Mouse (Mus musculus) forebrain, embryonic 12.5 days (tissue): ENCODE data around the gene Mettl21a. TPM values are rescaled to one million over a fixed set of nuclear protein-coding genes. Genes with fewer than 3 reads are reported as not detected.
"Not testable (repeated sequence)": the region's sequence is repeated elsewhere in the genome, so short reads cannot be mapped to it uniquely, and the experiment has no call there.

Experiments
- ATAC-seq: fragments of 200-750 bp; cut with Nextera tagmentation; 2 replicates; pipeline ENCODE4 v1.8.0; 2017; ENCODE audit warnings: moderate TSS enrichment; ENCODE audit not compliant: low FRiP score
- H3K27ac ChIP-seq: fragments of 300-500 bp; sonication (generic); 2 replicates; pipeline ENCODE4 v1.5.1; 2016; ENCODE audit warnings: mild to moderate bottlenecking
- H3K27me3 ChIP-seq: fragments of 300-500 bp; sonication (generic); 2 replicates; pipeline ENCODE4 v1.6.1; 2016; ENCODE audit warnings: mild to moderate bottlenecking
- H3K36me3 ChIP-seq: fragments of 300-500 bp; sonication (generic); replicated peaks from 2 replicates; pipeline ENCODE4 v1.6.1; 2016; ENCODE audit warnings: mild to moderate bottlenecking
- H3K4me1 ChIP-seq: fragments of 300-500 bp; sonication (generic); 2 replicates; pipeline ENCODE4 v1.6.1; 2016
- H3K4me2 ChIP-seq: fragments of 300-500 bp; sonication (generic); 2 replicates; pipeline ENCODE4 v1.6.1; 2016; ENCODE audit warnings: mild to moderate bottlenecking, moderate library complexity
- H3K4me3 ChIP-seq: fragments of 300-500 bp; sonication (generic); replicated peaks from 2 replicates; pipeline ENCODE4 v1.5.1; 2016; ENCODE audit warnings: mild to moderate bottlenecking
- H3K9ac ChIP-seq: fragments of 300-500 bp; sonication (generic); 2 replicates; pipeline ENCODE4 v1.6.1; 2016; ENCODE audit warnings: mild to moderate bottlenecking
- H3K9me3 ChIP-seq: fragments of 300-500 bp; sonication (generic); 2 replicates; pipeline ENCODE4 v1.6.1; 2016
- WGBS: fragments of 180-500 bp; shearing (Covaris S2); methylation state at CpG from one replicate; pipeline ENCODE4 v1.1.7; 2016; 5-methylcytosine and 5-hydroxymethylcytosine counted together
- polyA plus RNA-seq: library from polyadenylated mRNA; unstranded; fragments of >200 nt; fragmentation: Nextera tagmentation; extraction: Ambion mirVana; gene quantifications from 2 replicates; pipeline ENCODE4 v1.2.1, GENCODE M21; 2016

Gene Mettl21a
- polyA plus RNA-seq: 19.3 and 19.6 TPM in 2 replicates

GRCm38 (mm10) chr1:64616881-64617714 lies at the start of gene Mettl21a:
TSS of gene Mettl21a (minus strand) at chr1:64617242.
- 1% methylated on average over 72 of the region's 72 CpGs for WGBS
- peak within 1 kb of the TSS; percentile 95 for H3K27ac ChIP-seq

DNA sequence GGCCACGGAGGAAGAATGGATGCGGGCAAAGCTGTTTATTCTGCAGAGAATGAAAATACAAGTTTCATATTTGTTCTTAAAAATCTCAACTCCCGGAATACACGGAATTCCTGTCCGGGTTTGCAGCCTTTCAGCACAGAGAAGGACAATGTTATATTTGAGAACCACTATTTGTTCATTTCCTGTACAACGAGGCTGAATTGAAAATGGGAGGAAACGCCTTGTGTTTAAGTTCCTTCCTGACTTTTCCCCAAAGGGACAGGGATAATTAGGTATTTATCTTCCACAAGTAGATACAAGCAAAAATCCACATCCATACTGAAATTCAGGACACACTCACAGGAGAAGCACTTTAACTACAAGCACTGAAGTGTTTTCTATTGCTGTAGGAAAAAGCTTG lies 41.8 kb upstream of the Mettl21a start:
- H3K9ac ChIP-seq: no peak overlapping the region
- no peak overlapping the region for H3K4me2 ChIP-seq
- no peaks in the 10 kb centered on the region for H3K36me3 ChIP-seq
- WGBS: 74% methylated on average over 7 of the region's 7 CpGs
- H3K9me3 ChIP-seq: no peaks in the 10 kb centered on the region
- no peak overlapping the region for H3K27ac ChIP-seq
- ATAC-seq: no peak
- H3K4me1 ChIP-seq: peaks cover 5% of the 10 kb centered on the region
- H3K27me3 ChIP-seq: no peaks in the 10 kb centered on the region
- no peak overlapping the region for H3K4me3 ChIP-seq

More at GRCm38 (mm10) chr1:64616881-64617714, at the start of gene Mettl21a:
- Histone ChIP-seq H3K4me1 (peaks cover 16% of the 10 kb centered on the region), H3K4me2 (peak within 1 kb of the TSS; percentile 66), H3K27me3 (no peaks in the 10 kb centered on the region), H3K9ac (peak within 1 kb of the TSS; percentile 95), H3K9me3 (no peaks in the 10 kb centered on the region), H3K36me3 (0 out of 2 replicates have a peak, but pooled peaks cover 6% of the 10 kb centered on the region), H3K4me3 (peak within 1 kb of the TSS; percentile 79)
- peak; percentile 95 for ATAC-seq

- Histone ChIP-seq H3K4me3 (no peak overlapping the region), H3K9ac (no peak overlapping the region), H3K27me3 (no peaks in the 10 kb centered on the region), H3K4me2 (no peak overlapping the region), H3K36me3 (no peaks in the 10 kb centered on the region), H3K9me3 (no peaks in the 10 kb centered on the region), H3K4me1 (peaks cover 5% of the 10 kb centered on the region), H3K27ac (no peak overlapping the region)
- WGBS: 85% methylated on average over 3 of the region's 3 CpGs
- no peak for ATAC-seq
Observed at GRCm38 (mm10) chr1:64656423-64657129, 39.5 kb upstream of the Mettl21a start.

GRCm38 (mm10) chr1:64655415-64655814 lies 38.4 kb upstream of the Mettl21a start:
- 4% methylated on average over 1 of the region's 1 CpGs for WGBS
- H3K4me3 ChIP-seq: no peak overlapping the region
- no peaks in the 10 kb centered on the region for H3K36me3 ChIP-seq
- H3K27ac ChIP-seq: no peak overlapping the region
- ATAC-seq: no peak
- no peak overlapping the region for H3K9ac ChIP-seq
- no peaks in the 10 kb centered on the region for H3K27me3 ChIP-seq
- no peaks in the 10 kb centered on the region for H3K9me3 ChIP-seq
- peaks cover 5% of the 10 kb centered on the region for H3K4me1 ChIP-seq
- H3K4me2 ChIP-seq: no peak overlapping the region

GRCm38 (mm10) chr1:64653701-64654100 lies 36.7 kb upstream of the Mettl21a start:
- H3K27ac ChIP-seq: no peak overlapping the region
- H3K9me3 ChIP-seq: no peaks in the 10 kb centered on the region
- no peaks in the 10 kb centered on the region for H3K27me3 ChIP-seq
- H3K4me1 ChIP-seq: peaks cover 5% of the 10 kb centered on the region
- H3K9ac ChIP-seq: no peak overlapping the region
- H3K4me3 ChIP-seq: no peak overlapping the region
- no peaks in the 10 kb centered on the region for H3K36me3 ChIP-seq
- 93% methylated on average over 6 of the region's 6 CpGs for WGBS
- H3K4me2 ChIP-seq: no peak overlapping the region
- no peak for ATAC-seq

DNA sequence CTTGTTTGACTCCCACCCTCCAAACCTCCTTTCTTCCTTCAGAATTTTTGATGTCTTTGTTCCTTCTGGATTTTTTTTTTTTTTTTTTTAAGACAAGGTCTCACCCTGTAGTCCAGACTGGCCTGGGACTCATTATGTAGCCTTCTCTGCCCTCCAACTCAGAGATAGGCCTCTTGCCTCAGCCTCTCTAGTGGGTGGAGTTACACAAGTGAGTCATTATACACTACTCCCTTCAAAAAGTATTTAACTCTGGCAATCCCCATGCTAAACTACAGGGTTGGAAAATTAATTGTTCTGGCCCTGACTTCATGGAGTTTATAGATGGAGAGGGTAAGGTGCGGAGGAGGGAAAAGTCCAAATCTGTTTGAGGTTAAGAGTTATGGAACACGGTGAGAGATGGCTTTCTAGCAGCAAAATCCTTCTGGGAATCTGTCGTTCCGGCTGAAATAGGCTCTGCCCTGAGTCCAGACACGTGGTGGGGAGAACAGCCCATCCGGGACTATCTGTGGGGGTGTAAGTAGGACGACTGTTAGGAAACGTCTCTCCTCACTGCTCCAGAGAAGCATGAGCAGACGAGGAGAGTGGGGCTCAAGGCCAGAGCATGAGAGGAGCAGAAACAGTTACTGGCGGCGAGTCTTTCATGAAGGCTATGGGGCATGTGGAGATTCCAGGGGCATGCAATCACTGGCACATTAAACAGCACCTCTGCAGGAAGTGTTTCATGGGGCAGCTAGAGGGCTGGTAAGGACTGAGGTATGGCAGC lies 32.5 kb upstream of the Mettl21a start:
- H3K27me3 ChIP-seq: no peaks in the 10 kb centered on the region
- no peak overlapping the region for H3K4me3 ChIP-seq
- H3K36me3 ChIP-seq: no peaks in the 10 kb centered on the region
- no peak overlapping the region for H3K4me2 ChIP-seq
- H3K9ac ChIP-seq: no peak overlapping the region
- WGBS: 80% methylated on average over 11 of the region's 11 CpGs
- no peak for ATAC-seq
- H3K27ac ChIP-seq: no peak overlapping the region
- H3K4me1 ChIP-seq: no peaks in the 10 kb centered on the region
- H3K9me3 ChIP-seq: no peaks in the 10 kb centered on the region

- no peak for ATAC-seq
- Histone ChIP-seq H3K4me3 (no peak overlapping the region), H3K27ac (no peak overlapping the region), H3K9me3 (no peaks in the 10 kb centered on the region), H3K9ac (no peak overlapping the region), H3K4me1 (no peaks in the 10 kb centered on the region), H3K27me3 (no peaks in the 10 kb centered on the region), H3K36me3 (no peaks in the 10 kb centered on the region), H3K4me2 (no peak overlapping the region)
- WGBS: 97% methylated on average over 3 of the region's 3 CpGs
Observed at GRCm38 (mm10) chr1:64644513-64644912, 27.5 kb upstream of the Mettl21a start.

- not testable (repeated sequence) for H3K36me3 ChIP-seq, ATAC-seq, H3K9ac ChIP-seq, H3K4me1 ChIP-seq, H3K27me3 ChIP-seq, H3K4me2 ChIP-seq, H3K9me3 ChIP-seq, H3K4me3 ChIP-seq, H3K27ac ChIP-seq
- 95% methylated on average over 8 of the region's 8 CpGs for WGBS
Observed at GRCm38 (mm10) chr1:64642541-64642940, 25.5 kb upstream of the Mettl21a start.

DNA sequence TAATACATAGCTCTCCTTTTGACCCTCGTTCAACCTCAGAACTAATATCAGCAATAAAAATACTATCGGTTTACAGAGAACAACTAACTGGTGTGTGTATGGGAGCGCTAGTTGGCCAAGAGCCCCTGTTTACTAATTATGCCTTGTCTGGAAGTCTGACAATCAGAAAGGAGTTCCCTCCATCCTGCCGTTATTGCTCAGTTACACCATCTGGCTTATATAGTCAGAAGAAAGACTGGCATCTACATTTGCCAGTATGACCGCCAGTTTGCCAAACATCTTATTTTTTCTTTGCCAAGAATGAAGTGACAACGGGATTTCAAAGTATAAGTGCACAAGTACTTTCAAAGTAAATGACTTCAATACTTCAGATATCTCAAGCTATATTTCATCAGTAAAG lies 24.0 kb upstream of the Mettl21a start:
- no peaks in the 10 kb centered on the region for H3K36me3 ChIP-seq
- H3K27ac ChIP-seq: no peak overlapping the region
- H3K4me3 ChIP-seq: no peak overlapping the region
- no peak for ATAC-seq
- H3K4me2 ChIP-seq: no peak overlapping the region
- H3K9me3 ChIP-seq: no peaks in the 10 kb centered on the region
- WGBS: 91% methylated on average over 6 of the region's 6 CpGs
- H3K27me3 ChIP-seq: no peaks in the 10 kb centered on the region
- H3K4me1 ChIP-seq: no peaks in the 10 kb centered on the region
- H3K9ac ChIP-seq: no peak overlapping the region

DNA sequence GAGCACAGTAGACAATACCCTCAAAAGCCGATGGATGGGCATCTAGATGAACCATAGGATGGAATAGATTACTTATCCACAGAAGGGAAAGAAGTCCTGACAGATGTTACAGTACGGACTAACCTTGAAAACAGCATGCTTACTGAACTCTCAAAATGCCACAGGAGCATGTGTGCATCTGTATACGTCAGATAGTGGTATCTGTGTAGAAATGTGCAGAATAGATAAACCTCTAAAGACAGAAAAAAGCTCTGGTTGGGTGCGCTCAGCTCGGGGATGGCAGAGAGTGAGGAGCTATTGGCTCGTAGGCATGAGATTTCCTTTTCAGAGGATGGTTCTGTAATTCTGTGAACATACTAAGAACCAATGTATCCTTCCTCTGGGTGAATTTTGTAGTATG lies 22.2 kb upstream of the Mettl21a start:
- no peaks in the 10 kb centered on the region for H3K27me3 ChIP-seq
- 93% methylated on average over 6 of the region's 6 CpGs for WGBS
- H3K4me2 ChIP-seq: no peak overlapping the region
- no peaks in the 10 kb centered on the region for H3K4me1 ChIP-seq
- H3K27ac ChIP-seq: no peak overlapping the region
- H3K9ac ChIP-seq: no peak overlapping the region
- no peak for ATAC-seq
- H3K9me3 ChIP-seq: no peaks in the 10 kb centered on the region
- H3K36me3 ChIP-seq: no peaks in the 10 kb centered on the region
- no peak overlapping the region for H3K4me3 ChIP-seq

GRCm38 (mm10) chr1:64635624-64636023 lies 18.6 kb upstream of the Mettl21a start:
- H3K4me2 ChIP-seq: no peak overlapping the region
- no peaks in the 10 kb centered on the region for H3K36me3 ChIP-seq
- H3K9me3 ChIP-seq: no peaks in the 10 kb centered on the region
- no peak overlapping the region for H3K27ac ChIP-seq
- H3K9ac ChIP-seq: no peak overlapping the region
- no peaks in the 10 kb centered on the region for H3K4me1 ChIP-seq
- WGBS: 78% methylated on average over 2 of the region's 2 CpGs
- H3K4me3 ChIP-seq: no peak overlapping the region
- no peak for ATAC-seq
- no peaks in the 10 kb centered on the region for H3K27me3 ChIP-seq

DNA sequence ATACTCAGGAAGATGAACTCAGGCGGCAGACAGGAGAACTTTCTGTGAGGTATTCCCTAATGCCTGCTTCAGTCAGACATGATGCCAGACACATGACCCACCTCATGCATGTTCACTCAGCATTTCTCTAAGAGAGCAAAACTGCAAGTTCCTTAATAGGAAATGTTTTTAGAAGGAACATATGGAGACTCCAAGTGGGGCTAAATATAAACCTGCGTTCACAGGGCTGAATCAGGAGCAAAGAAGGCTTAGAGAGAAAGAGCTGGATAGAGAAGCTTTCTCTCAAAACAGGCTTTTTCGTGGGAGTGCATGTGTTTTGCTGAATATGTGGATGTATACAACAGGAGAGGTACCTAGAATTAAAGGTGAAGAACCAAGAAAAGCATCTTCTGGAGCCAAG lies 16.2 kb upstream of the Mettl21a start:
- Histone ChIP-seq H3K4me3 (no peak overlapping the region), H3K9ac (no peak overlapping the region), H3K4me2 (no peak overlapping the region), H3K4me1 (no peaks in the 10 kb centered on the region), H3K9me3 (no peaks in the 10 kb centered on the region), H3K27ac (no peak overlapping the region), H3K27me3 (no peaks in the 10 kb centered on the region), H3K36me3 (no peaks in the 10 kb centered on the region)
- 86% methylated on average over 3 of the region's 3 CpGs for WGBS
- no peak for ATAC-seq
